Mouse (Mus musculus) cerebellum, adult 2 months (tissue): Measurements from ENCODE around the gene Shisal2a.

Source experiments
- CTCF ChIP-seq: fragments of 200-500 bp; IDR thresholded peaks from 2 replicates; pipeline ENCODE4 v1.5.1; 2011; ENCODE audit warnings: low read depth, mild to moderate bottlenecking, control low read depth, low read length, moderate library complexity, borderline replicate concordance; ENCODE audit not compliant: insufficient read depth
- POLR2A ChIP-seq: fragments of 200-500 bp; IDR thresholded peaks from 2 replicates; pipeline ENCODE4 v1.6.1; 2011; ENCODE audit warnings: low read length, control low read depth, borderline replicate concordance; ENCODE audit not compliant: insufficient read depth

GRCm38 (mm10) chr4:108369254-108369653 is 13.9 kb downstream of the Shisal2a start:
- TF ChIP-seq POLR2A (no peak), CTCF (no peak)
